Mouse (Mus musculus) v-Abl transformed pro-B cells (cell line): ENCODE measurements around the gene Midn.

Experiments used
- in situ Hi-C, 2 experiments: fragments of 400-800 bp; cut with MboI; formaldehyde crosslinking; loops; one replicate each; pipeline ENCODE4 v1.15.1; 2025; ENCODE audit not compliant: unreplicated experiment in 2 of 2

Midn gene

DNA sequence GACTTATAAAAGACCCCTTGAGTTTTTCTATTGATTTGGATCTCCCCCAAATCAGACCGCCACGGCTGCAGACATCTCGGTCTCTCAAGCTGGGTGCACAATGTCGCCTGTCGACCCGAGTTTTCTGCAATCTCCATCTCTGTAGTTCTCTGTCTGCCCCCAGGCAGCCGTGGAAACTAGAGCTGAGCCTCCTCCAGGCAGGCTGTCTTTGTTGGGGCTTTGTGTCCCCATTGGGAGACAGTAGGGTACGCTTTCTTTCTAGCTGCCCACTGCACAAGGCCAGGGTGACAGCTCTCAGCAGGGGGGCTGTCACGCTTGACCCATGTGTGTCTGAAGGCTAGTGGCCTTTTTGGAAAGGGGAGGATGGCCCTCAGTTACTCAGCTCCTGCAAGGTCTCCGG is 59.6 kb downstream of the Midn start:
- in situ Hi-C loops = no loop called here
